Mouse (Mus musculus): Measurements from ENCODE around the gene Gdpgp1.

- TF ChIP-seq CTCF (IDR thresholded peaks at IDR 0.05 in 2 of 3, conservative IDR thresholded peaks at IDR 0.05 in 1 of 3; ENCODE audit: control insufficient read depth in 1 of 3, insufficient read depth in 1 of 3, low read depth in 2 of 3, low read length in 3 of 3, poor library complexity in 1 of 3, severe bottlenecking in 1 of 3) (no peak), POLR2A (IDR thresholded peaks at IDR 0.05; ENCODE audit: control insufficient read depth in 1 of 2, insufficient read depth in 1 of 2, low read depth in 1 of 2, low read length in 2 of 2, poor library complexity in 1 of 2) (no peak), RAD21 (IDR thresholded peaks at IDR 0.05; ENCODE audit: low read depth, low read length) (no peak), USF1 (IDR thresholded peaks at IDR 0.05; ENCODE audit: low read depth, low read length) (no peak), POLR2AphosphoS2 (IDR thresholded peaks at IDR 0.05; ENCODE audit: low read length) (no peak), TCF12 (IDR thresholded peaks at IDR 0.05; ENCODE audit: low read depth, low read length) (no peak), TAL1 (IDR thresholded peaks at IDR 0.05; ENCODE audit: low read length) (no peak), RCOR1 (IDR thresholded peaks at IDR 0.05; ENCODE audit: low read depth, low read length) (no peak)
Measured at GRCm38 (mm10) chr7:80218666-80219065, 14.0 kb upstream of the Gdpgp1 start.

All from MEL (cell line).